Mouse (Mus musculus): ENCODE results near the gene Spata31d1b.
"Not testable (repeated sequence)": the region's sequence is repeated elsewhere in the genome, so short reads cannot be mapped to it uniquely, and the experiment has no call there.

Gene Spata31d1b

GRCm38 (mm10) chr13:59711984-59712383 is at the start of gene Spata31d1b:
TSS of gene Spata31d1b (plus strand) at chr13:59712284.
- not testable (repeated sequence) for DNase-seq (ENCODE audit: low spot score in 2 of 2)

GRCm38 (mm10) chr13:59663939-59664712 is 48.0 kb upstream of the Spata31d1b start:
- no peak for DNase-seq (ENCODE audit: low spot score in 2 of 2)

DNA sequence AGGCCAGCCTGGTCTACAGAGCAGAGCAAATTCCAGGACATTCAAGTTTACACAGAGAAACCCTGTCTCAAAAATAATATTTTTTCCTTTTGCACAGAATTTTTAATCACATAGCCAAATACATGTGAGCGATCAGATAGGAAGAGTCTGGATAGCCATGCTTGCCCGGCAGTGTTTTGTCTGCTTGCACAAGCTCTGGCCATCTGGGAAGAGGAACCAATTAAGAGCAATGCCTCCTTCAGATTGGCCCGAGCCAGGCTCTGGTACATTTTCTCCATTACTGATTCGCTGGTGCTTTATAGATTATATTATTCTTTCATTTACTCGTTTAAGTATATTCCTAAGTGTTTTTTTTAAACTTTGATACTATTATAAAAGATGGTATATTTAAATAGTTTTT is 44.3 kb upstream of the Spata31d1b start:
- DNase-seq (ENCODE audit: low spot score in 2 of 2) = no peak

GRCm38 (mm10) chr13:59668501-59669093 is 43.5 kb upstream of the Spata31d1b start:
- no peak for DNase-seq (ENCODE audit: low spot score in 2 of 2)

GRCm38 (mm10) chr13:59669946-59670345 is 42.1 kb upstream of the Spata31d1b start:
- no peak for DNase-seq (ENCODE audit: low spot score in 2 of 2)

- no peak for DNase-seq (ENCODE audit: low spot score in 2 of 2)
Observed at GRCm38 (mm10) chr13:59671521-59671920, 40.6 kb upstream of the Spata31d1b start.

GRCm38 (mm10) chr13:59672248-59672647 is 39.8 kb upstream of the Spata31d1b start:
- no peak for DNase-seq (ENCODE audit: low spot score in 2 of 2)

DNA sequence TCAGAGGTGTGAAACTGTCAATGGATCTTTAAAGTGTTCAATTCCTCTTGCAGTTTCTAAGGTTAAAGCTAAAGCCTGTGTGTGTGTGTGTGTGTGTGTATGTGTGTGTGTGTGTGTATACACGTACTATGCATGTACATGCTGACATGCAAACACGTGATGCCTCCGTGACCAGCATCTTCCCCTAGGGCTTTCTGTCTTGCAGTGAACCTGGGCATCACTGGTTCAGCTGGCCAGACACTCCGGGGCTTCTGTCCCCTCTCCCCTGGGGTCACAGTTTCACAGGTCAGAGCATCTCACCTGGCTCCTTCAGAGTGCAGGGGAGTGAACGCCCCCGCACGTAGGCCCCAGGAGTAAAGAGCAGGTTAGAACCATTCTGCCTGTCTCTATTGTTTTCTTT is 38.5 kb upstream of the Spata31d1b start:
- no peak for DNase-seq (ENCODE audit: low spot score in 2 of 2)

GRCm38 (mm10) chr13:59674215-59674614 is 37.9 kb upstream of the Spata31d1b start:
- no peak for DNase-seq (ENCODE audit: low spot score in 2 of 2)

DNA sequence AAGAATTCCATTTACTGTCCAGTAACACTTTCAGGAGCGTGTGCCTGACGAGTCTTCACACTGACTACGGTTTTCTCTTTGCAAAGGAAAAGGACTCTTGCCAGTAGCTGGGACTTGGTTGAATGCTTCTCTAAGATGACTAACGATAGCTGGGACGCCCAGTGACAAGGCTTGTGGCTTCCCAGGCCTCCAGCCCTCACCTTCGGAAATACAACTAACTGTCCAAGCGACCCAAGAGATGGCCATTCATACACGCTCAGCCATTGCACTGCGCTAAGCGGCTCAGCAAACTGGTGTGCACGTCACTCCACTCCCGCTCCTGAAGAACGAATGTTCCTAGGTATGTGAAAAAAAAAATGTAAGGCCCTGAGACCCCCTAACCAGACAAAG is 37.3 kb upstream of the Spata31d1b start:
- DNase-seq (ENCODE audit: low spot score in 2 of 2) = no peak

GRCm38 (mm10) chr13:59675151-59676011 is 36.7 kb upstream of the Spata31d1b start, which contains the start of gene Golm1:
TSS of gene Golm1 (minus strand) at chr13:59675811.
- peak; percentile 55 to 70 for DNase-seq (ENCODE audit: low spot score in 2 of 2)

GRCm38 (mm10) chr13:59676316-59677229 is 35.5 kb upstream of the Spata31d1b start:
- no peak for DNase-seq (ENCODE audit: low spot score in 2 of 2)

DNA sequence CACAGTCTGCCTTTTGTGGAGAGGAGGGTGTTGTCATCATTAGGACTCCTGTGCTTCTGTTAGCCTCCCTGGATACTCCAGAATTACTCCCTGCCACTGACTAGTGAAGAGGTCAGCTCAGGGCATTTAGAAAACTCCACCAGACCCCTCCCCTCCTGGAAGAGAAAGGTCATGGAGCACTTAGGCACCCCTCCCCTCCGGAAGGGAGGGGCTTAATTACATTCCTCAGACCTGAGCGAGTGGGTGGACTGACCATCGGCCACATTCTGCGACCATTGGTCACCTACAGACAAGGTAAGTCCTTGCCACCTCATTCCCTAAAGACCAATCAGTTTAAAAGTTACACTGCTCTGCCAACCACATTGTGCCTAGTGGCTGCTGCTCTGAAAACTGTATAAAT is 32.8 kb upstream of the Spata31d1b start:
- no peak for DNase-seq (ENCODE audit: low spot score in 2 of 2)

GRCm38 (mm10) chr13:59679908-59680307 is 32.2 kb upstream of the Spata31d1b start:
- no peak for DNase-seq (ENCODE audit: low spot score in 2 of 2)

DNA sequence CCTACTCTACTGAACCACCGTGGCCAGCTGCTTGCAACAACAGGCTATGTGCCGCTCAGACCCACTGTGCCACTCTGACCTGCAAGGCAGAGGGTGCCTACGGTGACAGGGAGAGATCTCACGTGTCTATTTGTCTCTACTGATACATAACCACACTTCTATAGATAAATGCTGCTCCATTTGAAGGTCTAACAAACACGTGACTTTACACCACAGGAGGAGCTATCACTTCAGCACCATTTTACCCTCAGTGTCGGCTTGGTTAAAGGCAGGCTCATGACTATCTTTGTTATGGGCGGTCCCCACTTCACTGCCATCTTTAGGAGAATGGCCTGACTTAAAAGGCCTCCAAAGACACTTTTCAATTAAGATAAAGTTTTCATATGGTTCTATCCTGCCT is 29.5 kb upstream of the Spata31d1b start:
- DNase-seq (ENCODE audit: low spot score in 2 of 2) = no peak

DNA sequence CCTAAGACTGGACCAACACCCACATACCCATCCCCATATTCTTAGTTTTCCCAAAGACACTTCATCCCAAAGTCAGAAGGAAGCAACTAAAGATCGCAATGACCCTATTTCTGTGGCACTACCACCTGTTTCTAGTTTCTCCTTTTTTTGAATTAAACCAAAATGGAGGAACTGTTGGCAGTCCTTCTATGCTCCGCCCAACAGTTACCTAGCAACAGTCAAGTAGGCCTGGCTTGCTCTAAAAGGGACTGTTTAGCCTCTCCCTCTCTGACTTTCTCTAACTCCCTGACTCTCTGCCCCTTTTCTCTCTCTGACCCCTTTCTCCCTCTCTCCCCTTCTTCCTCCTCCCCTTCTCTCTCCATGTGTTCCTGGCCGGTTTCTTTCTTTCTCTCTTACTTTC is 26.8 kb upstream of the Spata31d1b start:
- DNase-seq (ENCODE audit: low spot score in 2 of 2) = no peak

DNA sequence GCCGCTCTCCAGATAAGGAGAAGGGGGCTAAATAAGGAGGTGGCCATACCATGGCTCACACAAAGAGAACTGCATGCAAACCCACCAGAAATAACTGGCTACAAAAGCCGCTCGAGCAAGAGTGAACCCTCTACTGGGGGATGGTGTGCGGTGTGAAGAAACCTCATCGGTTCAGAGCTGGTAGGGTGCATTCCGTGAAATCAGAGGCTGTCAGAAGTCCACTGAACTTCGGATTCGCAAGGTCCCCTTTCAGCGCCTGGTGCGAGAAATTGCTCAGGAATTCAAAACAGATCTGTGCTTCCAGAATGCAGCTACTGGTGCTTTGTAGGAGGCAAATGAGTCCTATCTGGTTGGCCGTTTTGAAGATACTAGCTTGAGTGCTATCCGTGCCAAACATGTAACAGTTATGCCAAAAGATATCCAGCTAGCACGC is 23.7 kb upstream of the Spata31d1b start:
- no peak for DNase-seq (ENCODE audit: low spot score in 2 of 2)

DNA sequence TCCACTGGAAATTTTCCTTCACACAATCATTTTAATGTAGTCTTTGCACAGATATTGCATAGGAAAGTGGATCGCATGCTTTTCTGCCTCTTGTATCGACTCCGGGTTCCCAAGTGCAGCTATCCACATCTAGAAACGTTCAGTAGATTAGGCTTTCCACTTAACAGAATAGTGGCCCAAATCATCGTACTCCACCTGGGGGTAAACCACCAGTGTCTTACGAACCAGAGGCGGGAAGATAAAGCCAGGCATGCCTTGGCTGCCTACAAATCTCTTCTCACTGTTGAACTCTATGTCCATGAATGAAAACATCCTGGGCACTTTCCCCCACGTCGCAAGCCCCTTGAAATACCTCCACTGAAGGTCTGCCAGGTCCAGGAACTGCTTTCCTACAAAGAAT is 22.8 kb upstream of the Spata31d1b start:
- DNase-seq (ENCODE audit: low spot score in 2 of 2) = no peak

DNA sequence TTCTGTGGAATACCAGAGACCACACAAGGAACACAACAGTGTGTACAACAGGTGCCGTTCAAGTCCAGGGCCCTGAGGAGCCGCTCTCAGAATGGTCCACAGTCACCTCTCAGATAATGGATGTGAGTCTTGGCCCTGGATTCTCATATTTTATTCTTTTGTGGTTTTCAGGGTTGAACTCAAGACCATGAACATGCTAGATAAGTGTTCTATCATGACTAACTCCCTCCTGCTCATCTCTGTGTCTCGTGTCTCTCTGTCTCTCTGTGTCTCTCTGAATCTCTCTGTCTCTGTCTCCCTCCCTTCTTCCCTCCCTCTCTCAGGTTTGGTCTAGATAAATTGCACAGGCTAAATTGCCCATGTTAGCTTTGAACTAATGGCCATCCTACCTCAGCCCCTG is 22.2 kb upstream of the Spata31d1b start:
- DNase-seq (ENCODE audit: low spot score in 2 of 2) = no peak

DNA sequence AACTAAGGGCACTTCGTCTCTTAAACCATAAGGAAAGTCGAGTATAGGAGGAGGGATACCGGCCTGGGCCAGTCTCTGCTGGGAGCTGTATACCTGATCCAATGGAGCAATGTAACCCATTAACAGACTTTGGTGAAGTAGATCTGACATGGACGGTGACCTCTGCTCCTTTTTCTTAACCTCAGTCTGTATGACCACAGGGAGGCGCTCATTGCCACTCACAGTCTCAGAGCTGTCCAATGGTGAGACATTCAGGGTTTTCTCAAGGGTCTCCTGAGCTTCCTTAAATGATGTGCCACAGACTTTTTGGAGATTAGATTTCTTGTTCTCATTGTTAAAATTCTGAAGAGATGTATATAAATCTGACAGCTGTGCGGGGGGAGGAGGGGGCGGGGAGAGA is 21.5 kb upstream of the Spata31d1b start:
- DNase-seq (ENCODE audit: low spot score in 2 of 2) = no peak

- no peak for DNase-seq (ENCODE audit: low spot score in 2 of 2)
Observed at GRCm38 (mm10) chr13:59691478-59691877, 20.6 kb upstream of the Spata31d1b start.

Data from urinary bladder, postnatal 4 days (tissue).